Mouse (Mus musculus) thymus, postnatal 0 days (tissue): Measurements from ENCODE around the gene Lonp2. TPM values are rescaled to one million over a fixed set of nuclear protein-coding genes. Genes with fewer than 3 reads are reported as not detected.

Source experiments
- DNase-seq: peaks from one replicate; pipeline ENCODE4 v3.0.0-alpha.2; 2015; ENCODE audit warnings: low spot score
- polyA plus RNA-seq: library from polyadenylated mRNA; unstranded; fragments of >200 nt; fragmentation: Nextera tagmentation; extraction: Ambion mirVana; gene quantifications from 2 replicates; pipeline ENCODE4 v1.2.1, GENCODE M21; 2015

The Lonp2 gene
- polyA plus RNA-seq: 66.7 and 75.0 TPM in 2 replicates

- peak; percentile 97 for DNase-seq
Measured at GRCm38 (mm10) chr8:86623911-86624731, at the start of gene Lonp2. Gene Lonp2, plus strand, starts transcription at chr8:86624043.

- no peak for DNase-seq
Measured at GRCm38 (mm10) chr8:86577547-86577946, 46.3 kb upstream of the Lonp2 start.

GRCm38 (mm10) chr8:86578076-86578475 lies 45.8 kb upstream of the Lonp2 start:
- no peak for DNase-seq

GRCm38 (mm10) chr8:86578693-86579092 lies 45.1 kb upstream of the Lonp2 start:
- DNase-seq: no peak

- DNase-seq: no peak
Measured at GRCm38 (mm10) chr8:86580458-86580857, 43.4 kb upstream of the Lonp2 start, which contains the start of gene Abcc12. Gene Abcc12, minus strand, starts transcription at chr8:86580686.

- no peak for DNase-seq
Measured at GRCm38 (mm10) chr8:86581921-86582331, 41.9 kb upstream of the Lonp2 start.

GRCm38 (mm10) chr8:86585118-86585517 lies 38.7 kb upstream of the Lonp2 start:
- peak; percentile 84 for DNase-seq

- peak; percentile 83 for DNase-seq
Measured at GRCm38 (mm10) chr8:86585532-86585931, 38.3 kb upstream of the Lonp2 start.

GRCm38 (mm10) chr8:86586058-86586457 lies 37.8 kb upstream of the Lonp2 start:
- DNase-seq: no peak

GRCm38 (mm10) chr8:86586642-86587041 lies 37.2 kb upstream of the Lonp2 start:
- peak; percentile 13 for DNase-seq

- no peak for DNase-seq
Measured at GRCm38 (mm10) chr8:86588338-86588737, 35.5 kb upstream of the Lonp2 start.

GRCm38 (mm10) chr8:86593099-86593498 lies 30.7 kb upstream of the Lonp2 start:
- no peak for DNase-seq

- no peak for DNase-seq
Measured at GRCm38 (mm10) chr8:86594159-86594796, 29.6 kb upstream of the Lonp2 start.

- DNase-seq: no peak
Measured at GRCm38 (mm10) chr8:86595671-86596070, 28.2 kb upstream of the Lonp2 start.

GRCm38 (mm10) chr8:86597681-86598080 lies 26.2 kb upstream of the Lonp2 start:
- no peak for DNase-seq

- no peak for DNase-seq
Measured at GRCm38 (mm10) chr8:86599299-86599698, 24.5 kb upstream of the Lonp2 start.

- no peak for DNase-seq
Measured at GRCm38 (mm10) chr8:86600311-86600710, 23.5 kb upstream of the Lonp2 start.

- no peak for DNase-seq
Measured at GRCm38 (mm10) chr8:86603174-86603573, 20.7 kb upstream of the Lonp2 start.

- no peak for DNase-seq
Measured at GRCm38 (mm10) chr8:86604676-86605075, 19.2 kb upstream of the Lonp2 start.

- no peak for DNase-seq
Measured at GRCm38 (mm10) chr8:86613798-86614197, 10.0 kb upstream of the Lonp2 start.

- no peak for DNase-seq
Measured at GRCm38 (mm10) chr8:86615095-86615769, 8.6 kb upstream of the Lonp2 start.
